Mouse (Mus musculus): ENCODE measurements around the gene Mtfmt.

Mtfmt gene

GRCm38 (mm10) chr9:65435671-65436301 is at the start of gene Mtfmt:
Gene Mtfmt (plus strand): TSS chr9:65435782.
- peak; percentile 96 for DNase-seq (ENCODE audit: low read depth, low spot score)

GRCm38 (mm10) chr9:65386373-65387140 is 49.0 kb upstream of the Mtfmt start:
- DNase-seq (ENCODE audit: low read depth, low spot score) = no peak

GRCm38 (mm10) chr9:65390752-65391612 is 44.6 kb upstream of the Mtfmt start:
- DNase-seq (ENCODE audit: low read depth, low spot score) = peak; percentile 56

- no peak for DNase-seq (ENCODE audit: low read depth, low spot score)
Observed at GRCm38 (mm10) chr9:65391613-65391964, 44.0 kb upstream of the Mtfmt start, which contains the start of gene Kbtbd13. Gene Kbtbd13 (minus strand): TSS chr9:65391652.

GRCm38 (mm10) chr9:65392638-65393364 is 42.8 kb upstream of the Mtfmt start:
- peak; percentile 74 for DNase-seq (ENCODE audit: low read depth, low spot score)

GRCm38 (mm10) chr9:65393606-65394005 is 42.0 kb upstream of the Mtfmt start:
- DNase-seq (ENCODE audit: low read depth, low spot score) = no peak

GRCm38 (mm10) chr9:65394360-65394759 is 41.2 kb upstream of the Mtfmt start:
- no peak for DNase-seq (ENCODE audit: low read depth, low spot score)

- DNase-seq (ENCODE audit: low read depth, low spot score) = peak; percentile 61
Observed at GRCm38 (mm10) chr9:65398279-65398678, 37.3 kb upstream of the Mtfmt start, which contains the start of gene Rasl12. Gene Rasl12 (plus strand): TSS chr9:65398506.

GRCm38 (mm10) chr9:65399934-65400333 is 35.6 kb upstream of the Mtfmt start:
- no peak for DNase-seq (ENCODE audit: low read depth, low spot score)

- no peak for DNase-seq (ENCODE audit: low read depth, low spot score)
Observed at GRCm38 (mm10) chr9:65404331-65405183, 31.0 kb upstream of the Mtfmt start.

- no peak for DNase-seq (ENCODE audit: low read depth, low spot score)
Observed at GRCm38 (mm10) chr9:65405184-65405449, 30.5 kb upstream of the Mtfmt start.

- DNase-seq (ENCODE audit: low read depth, low spot score) = no peak
Observed at GRCm38 (mm10) chr9:65407327-65407726, 28.3 kb upstream of the Mtfmt start.

GRCm38 (mm10) chr9:65407861-65408260 is 27.7 kb upstream of the Mtfmt start:
- no peak for DNase-seq (ENCODE audit: low read depth, low spot score)

- no peak for DNase-seq (ENCODE audit: low read depth, low spot score)
Observed at GRCm38 (mm10) chr9:65408871-65409295, 26.7 kb upstream of the Mtfmt start.

- no peak for DNase-seq (ENCODE audit: low read depth, low spot score)
Observed at GRCm38 (mm10) chr9:65410378-65410777, 25.2 kb upstream of the Mtfmt start.

GRCm38 (mm10) chr9:65411326-65411725 is 24.3 kb upstream of the Mtfmt start:
- no peak for DNase-seq (ENCODE audit: low read depth, low spot score)

- peak; percentile 31 for DNase-seq (ENCODE audit: low read depth, low spot score)
Observed at GRCm38 (mm10) chr9:65417738-65418137, 17.8 kb upstream of the Mtfmt start.

- no peak for DNase-seq (ENCODE audit: low read depth, low spot score)
Observed at GRCm38 (mm10) chr9:65419633-65420032, 15.9 kb upstream of the Mtfmt start.

GRCm38 (mm10) chr9:65422760-65423501 is 12.7 kb upstream of the Mtfmt start, which contains the start of gene Slc51b:
Gene Slc51b (minus strand): TSS chr9:65422955.
- DNase-seq (ENCODE audit: low read depth, low spot score) = no peak

GRCm38 (mm10) chr9:65424393-65424792 is 11.2 kb upstream of the Mtfmt start:
- no peak for DNase-seq (ENCODE audit: low read depth, low spot score)
